Mouse (Mus musculus) heart, adult 18-20 months (tissue): ENCODE results near the gene Neurog3. TPM values are rescaled to one million over a fixed set of nuclear protein-coding genes. Genes with fewer than 3 reads are reported as not detected.

ENCODE experiments used
- DNase-seq, 2 experiments: peaks; one replicate each; pipeline ENCODE4 v3.0.0; 2021 to 2022; ENCODE audit warnings: mixed read lengths in 1 of 2
- long read RNA-seq, 2 experiments: library from polyadenylated mRNA; stranded (forward); transcript quantifications; one replicate each; pipeline ENCODE4 v2.0.0; 2021
- total RNA-seq, 2 experiments: library from RNA; stranded (reverse); gene quantifications; 2 replicates each; pipeline ENCODE4 v1.2.3; 2021

Neurog3 gene
- total RNA-seq: not detected
- long read RNA-seq, experiment 1: 0 reads
- long read RNA-seq, experiment 2: 0 reads

- DNase-seq: peak in 1 of 2 experiments; percentile 32
Observed at GRCm38 (mm10) chr10:62132691-62133281, at the start of gene Neurog3. Gene Neurog3 (plus strand): TSS chr10:62133090.

GRCm38 (mm10) chr10:62086044-62086443 is 46.8 kb upstream of the Neurog3 start:
- DNase-seq: no peak

GRCm38 (mm10) chr10:62086826-62087225 is 46.1 kb upstream of the Neurog3 start:
- no peak for DNase-seq

GRCm38 (mm10) chr10:62088411-62088810 is 44.5 kb upstream of the Neurog3 start:
- no peak for DNase-seq

GRCm38 (mm10) chr10:62089071-62089470 is 43.8 kb upstream of the Neurog3 start:
- no peak for DNase-seq

GRCm38 (mm10) chr10:62089486-62089885 is 43.4 kb upstream of the Neurog3 start:
- no peak for DNase-seq

GRCm38 (mm10) chr10:62093903-62094302 is 39.0 kb upstream of the Neurog3 start:
- DNase-seq: no peak

- DNase-seq: no peak
Observed at GRCm38 (mm10) chr10:62094401-62094800, 38.5 kb upstream of the Neurog3 start.

- no peak for DNase-seq
Observed at GRCm38 (mm10) chr10:62099749-62100403, 33.0 kb upstream of the Neurog3 start.

- DNase-seq: peak; percentile 36 to 83
Observed at GRCm38 (mm10) chr10:62101504-62102439, 31.1 kb upstream of the Neurog3 start.

- DNase-seq: peak; percentile 35 to 83
Observed at GRCm38 (mm10) chr10:62104835-62105576, 27.9 kb upstream of the Neurog3 start.

- no peak for DNase-seq
Observed at GRCm38 (mm10) chr10:62107048-62107447, 25.8 kb upstream of the Neurog3 start.

GRCm38 (mm10) chr10:62110504-62111206 is 22.2 kb upstream of the Neurog3 start:
- peak; percentile 80 to 83 for DNase-seq

GRCm38 (mm10) chr10:62111207-62111576 is 21.7 kb upstream of the Neurog3 start:
- DNase-seq: no peak

GRCm38 (mm10) chr10:62113865-62114647 is 18.8 kb upstream of the Neurog3 start:
- DNase-seq: no peak

- no peak for DNase-seq
Observed at GRCm38 (mm10) chr10:62127137-62127536, 5.8 kb upstream of the Neurog3 start.

GRCm38 (mm10) chr10:62127711-62128231 is 5.1 kb upstream of the Neurog3 start:
- peak in 1 of 2 experiments; percentile 10 for DNase-seq

- no peak for DNase-seq
Observed at GRCm38 (mm10) chr10:62128316-62128951, 4.5 kb upstream of the Neurog3 start.

- DNase-seq: no peak
Observed at GRCm38 (mm10) chr10:62135696-62136470, 3.0 kb downstream of the Neurog3 start.
